Mouse (Mus musculus): ENCODE data around the gene Scn5a. TPM values are rescaled to one million over a fixed set of nuclear protein-coding genes. Genes with fewer than 3 reads are reported as not detected.

Gene Scn5a
- total and polyA plus RNA-seq, 3 experiments, result 1.9 to 9.0 (median 4.3) TPM

GRCm38 (mm10) chr9:119571411-119571888 is 7.4 kb downstream of the Scn5a start:
- dilution Hi-C loops (cut with MboI; ENCODE audit: extremely low pct_ligation_motif_present, extremely low pct_unique_long_range_greater_than_20kb, low sequenced_read_pairs) (no loop called here), in situ Hi-C loops (cut with MboI; ENCODE audit: low pct_ligation_motif_present, low pct_unique_long_range_greater_than_20kb, low sequenced_read_pairs) (loop anchor here (10.0 kb wide), 1 partner anchor 467 kb away; the partner anchor contains the start of gene Dlec1)
- Histone ChIP-seq H3K36me3 (replicated peaks in 1 of 2; ENCODE audit: control insufficient read depth in 1 of 2, insufficient read depth in 1 of 2, low read length in 1 of 2) (peaks cover 2 to 18% of the 10 kb centered on the region in 2 experiments), H3K9ac (ENCODE audit: insufficient read depth, low read depth) (no peak overlapping the region; the same call in 1 of the 2 replicates), H3K4me1 (ENCODE audit: control insufficient read depth in 1 of 2, insufficient read depth in 2 of 2) (peaks cover 59 to 95% of the 10 kb centered on the region in 2 experiments), H3K4me2 (ENCODE audit: insufficient read depth, low read depth, poor library complexity, severe bottlenecking) (peak overlapping the region; percentile 89), H3K27me3 (replicated peaks) (no peaks in the 10 kb centered on the region), H3K4me3 (replicated peaks in 1 of 3; ENCODE audit: low read depth in 2 of 3, low read length in 2 of 3, poor library complexity in 1 of 3) (peak overlapping the region in 2 of 3 experiments; percentile 6 to 34), H3K9me3 (replicated peaks; ENCODE audit: low read length) (peaks cover 14% of the 10 kb centered on the region), H3K79me2 (replicated peaks; ENCODE audit: control insufficient read depth, extremely low read depth, insufficient read depth, poor library complexity, severe bottlenecking) (no peaks in the 10 kb centered on the region), H3K27ac (ENCODE audit: insufficient read depth, low read depth) (peak overlapping the region; percentile 53; the same call in 1 of the 2 replicates)
- DNase-seq (ENCODE audit: extremely low read depth), result peak; percentile 60
- TF ChIP-seq TBP (conservative IDR thresholded peaks at IDR 0.05; ENCODE audit: low read depth, low read length) (0 out of 2 replicates have a peak, but pooled peaks have one; percentile 19), MAX (IDR thresholded peaks at IDR 0.05; ENCODE audit: low read length) (no peak), RCOR1 (conservative IDR thresholded peaks at IDR 0.05; ENCODE audit: low read depth, low read length) (no peak), MAFK (IDR thresholded peaks at IDR 0.05; ENCODE audit: insufficient replicate concordance, low read length) (no peak), ETS1 (conservative IDR thresholded peaks at IDR 0.05; ENCODE audit: low read depth, low read length) (peak; percentile 25; the same call in 1 of the 2 replicates), MYC (IDR thresholded peaks at IDR 0.05; ENCODE audit: low read depth, low read length) (no peak), CHD1 (IDR thresholded peaks at IDR 0.05; ENCODE audit: low read depth, low read length) (0 out of 2 replicates have a peak, but pooled peaks have one; percentile 34), MAZ (IDR thresholded peaks at IDR 0.05; ENCODE audit: low read depth, low read length) (0 out of 2 replicates have a peak, but pooled peaks have one; percentile 38), IRF4 (IDR thresholded peaks at IDR 0.05; ENCODE audit: low read depth, low read length) (0 out of 2 replicates have a peak, but pooled peaks have one; percentile 12), ZNF384 (IDR thresholded peaks at IDR 0.05; ENCODE audit: low read depth, low read length) (no peak), SIN3A (IDR thresholded peaks at IDR 0.05; ENCODE audit: low read length) (peak; percentile 49; the same call in 1 of the 2 replicates), MEF2A (IDR thresholded peaks at IDR 0.05; ENCODE audit: borderline replicate concordance, low read depth, low read length) (0 out of 2 replicates have a peak, but pooled peaks have one; percentile 26), JUND (conservative IDR thresholded peaks at IDR 0.05; ENCODE audit: low read depth, low read length) (no peak), NELFE (IDR thresholded peaks at IDR 0.05; ENCODE audit: low read depth, low read length) (peak; percentile 11; the same call in 1 of the 2 replicates), POLR2A (IDR thresholded peaks at IDR 0.05; ENCODE audit: low read depth, low read length) (peak; percentile 27; the same call in 1 of the 2 replicates)

DNA sequence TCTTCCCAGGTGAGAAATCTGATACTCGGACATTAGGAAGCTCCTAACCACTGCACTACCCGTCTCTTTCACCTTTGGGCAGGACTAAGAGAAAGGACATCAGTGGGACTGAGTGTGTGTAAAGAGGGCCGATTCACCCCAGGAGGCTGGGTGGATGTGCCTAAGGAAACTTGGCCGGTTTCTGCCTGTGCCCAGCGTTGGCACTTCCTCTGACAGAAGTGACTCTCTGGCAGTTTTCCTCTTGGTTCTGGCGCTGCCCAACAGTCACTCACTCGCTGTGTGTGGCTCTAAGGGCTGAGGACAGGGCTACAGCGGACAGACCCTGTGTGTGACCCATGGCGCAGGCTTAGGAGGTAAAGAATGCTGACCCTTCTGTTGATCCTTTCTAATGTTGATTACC is 8.2 kb downstream of the Scn5a start:
- no peaks in the 10 kb centered on the region for H3K79me2 ChIP-seq (replicated peaks; ENCODE audit: control insufficient read depth, extremely low read depth, insufficient read depth, poor library complexity, severe bottlenecking)
- H3K27me3 ChIP-seq (replicated peaks), result no peaks in the 10 kb centered on the region
- no peak for DNase-seq (ENCODE audit: extremely low read depth)
- H3K4me1 ChIP-seq (ENCODE audit: control insufficient read depth in 1 of 2, insufficient read depth in 2 of 2), result peaks cover 57 to 93% of the 10 kb centered on the region in 2 experiments
- no peak overlapping the region for H3K27ac ChIP-seq (ENCODE audit: insufficient read depth, low read depth)
- no peak overlapping the region for H3K4me2 ChIP-seq (ENCODE audit: insufficient read depth, low read depth, poor library complexity, severe bottlenecking)
- H3K9me3 ChIP-seq (replicated peaks; ENCODE audit: low read length), result peaks cover 14% of the 10 kb centered on the region
- TF ChIP-seq SIN3A (IDR thresholded peaks at IDR 0.05; ENCODE audit: low read length) (no peak), CHD1 (IDR thresholded peaks at IDR 0.05; ENCODE audit: low read depth, low read length) (no peak), ZKSCAN1 (IDR thresholded peaks at IDR 0.05; ENCODE audit: borderline replicate concordance, low read depth, low read length) (no peak)
- dilution Hi-C loops (cut with MboI; ENCODE audit: extremely low pct_ligation_motif_present, extremely low pct_unique_long_range_greater_than_20kb, low sequenced_read_pairs), result no loop called here
- peaks cover 2 to 18% of the 10 kb centered on the region in 2 experiments for H3K36me3 ChIP-seq (replicated peaks in 1 of 2; ENCODE audit: control insufficient read depth in 1 of 2, insufficient read depth in 1 of 2, low read length in 1 of 2)
- no peak overlapping the region for H3K4me3 ChIP-seq (replicated peaks in 1 of 3; ENCODE audit: low read depth in 2 of 3, low read length in 2 of 3, poor library complexity in 1 of 3)
- H3K9ac ChIP-seq (ENCODE audit: insufficient read depth, low read depth), result no peak overlapping the region
- in situ Hi-C loops (cut with MboI; ENCODE audit: low pct_ligation_motif_present, low pct_unique_long_range_greater_than_20kb, low sequenced_read_pairs), result loop anchor here (10.0 kb wide), 1 partner anchor 466 kb away; the partner anchor contains the start of gene Dlec1

Measured in CH12.LX (cell line).